Mouse (Mus musculus) embryo, embryonic 10.5 days (tissue): ENCODE data around the gene Asb12.
"Not testable (repeated sequence)": the region's sequence is repeated elsewhere in the genome, so short reads cannot be mapped to it uniquely, and the experiment has no call there.

ENCODE experiments used
- DNase-seq: peaks from one replicate; pipeline ENCODE4 v3.0.0-alpha.2; 2015; ENCODE audit warnings: low spot score

The Asb12 gene

GRCm38 (mm10) chrX:95557887-95558286 is at the start of gene Asb12, which contains the start of gene Pfn5:
Gene Asb12 (minus strand): TSS chrX:95557987.
Gene Pfn5 (plus strand): TSS chrX:95558104.
- no peak for DNase-seq

GRCm38 (mm10) chrX:95600609-95601008 is 42.8 kb upstream of the Asb12 start:
- peak; percentile 3 for DNase-seq

DNA sequence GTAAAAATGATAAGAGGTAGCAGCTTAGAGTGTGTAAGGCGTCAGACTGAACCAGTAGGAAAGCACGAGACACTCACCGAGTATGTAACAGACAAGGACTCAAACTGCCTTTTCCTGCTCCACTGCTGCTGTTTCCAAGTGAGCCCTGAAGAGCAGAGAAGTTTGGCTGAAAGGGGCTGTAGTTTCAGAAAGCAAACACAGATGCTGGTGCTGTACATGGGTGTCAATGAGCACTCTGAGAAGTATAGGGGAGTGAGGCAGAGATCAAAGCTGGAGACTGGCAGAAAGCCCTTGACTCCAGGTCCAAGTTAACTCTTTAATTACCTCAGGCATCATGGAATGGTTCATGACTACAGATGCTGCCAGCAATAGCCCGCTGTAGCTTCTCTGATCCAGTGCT is 3.5 kb downstream of the Asb12 start:
- DNase-seq = no peak

- DNase-seq = not testable (repeated sequence)
These were observed 22.3 kb downstream of the Asb12 start for GRCm38 (mm10) chrX:95535493-95535892.

DNA sequence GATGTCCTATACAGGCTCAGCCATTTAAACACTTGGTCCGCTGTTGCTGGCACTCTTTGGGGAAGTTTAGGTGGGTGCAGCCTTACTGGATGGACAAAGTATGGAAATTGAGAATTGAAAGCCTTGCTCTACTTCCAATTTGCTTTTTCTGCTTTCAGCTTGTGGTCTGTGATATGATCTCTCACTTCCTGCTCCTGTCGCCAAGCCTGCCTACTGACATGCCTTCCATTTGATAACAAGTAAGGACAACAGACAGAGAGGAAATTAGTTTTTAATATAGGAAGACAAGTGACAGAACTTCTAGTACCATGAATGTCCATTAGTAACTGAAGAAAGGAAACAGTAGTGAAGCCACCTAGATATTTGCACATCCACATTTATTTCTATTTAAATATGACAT is 32.6 kb downstream of the Asb12 start:
- DNase-seq = no peak

DNA sequence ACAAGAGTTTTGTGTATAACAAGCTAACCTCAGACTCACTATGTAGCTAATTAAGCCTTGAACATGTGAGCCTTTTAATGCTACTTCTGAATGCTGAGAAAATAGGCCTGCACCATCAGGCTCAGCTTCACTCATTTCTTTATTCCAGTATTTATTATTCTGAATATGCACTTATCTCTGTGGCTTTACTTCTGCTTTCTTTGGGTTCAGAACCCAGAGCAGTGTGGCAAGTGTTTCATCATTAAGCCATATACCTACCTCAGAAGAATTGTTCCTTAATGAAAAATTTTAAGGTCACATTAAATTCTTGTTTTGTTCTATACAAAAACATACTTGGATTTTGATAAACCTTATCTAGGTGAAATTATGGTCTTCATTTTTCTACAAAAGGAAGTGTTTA is 33.9 kb downstream of the Asb12 start:
- DNase-seq = no peak

GRCm38 (mm10) chrX:95457166-95457565 is 100.6 kb downstream of the Asb12 start:
- DNase-seq = no peak

DNA sequence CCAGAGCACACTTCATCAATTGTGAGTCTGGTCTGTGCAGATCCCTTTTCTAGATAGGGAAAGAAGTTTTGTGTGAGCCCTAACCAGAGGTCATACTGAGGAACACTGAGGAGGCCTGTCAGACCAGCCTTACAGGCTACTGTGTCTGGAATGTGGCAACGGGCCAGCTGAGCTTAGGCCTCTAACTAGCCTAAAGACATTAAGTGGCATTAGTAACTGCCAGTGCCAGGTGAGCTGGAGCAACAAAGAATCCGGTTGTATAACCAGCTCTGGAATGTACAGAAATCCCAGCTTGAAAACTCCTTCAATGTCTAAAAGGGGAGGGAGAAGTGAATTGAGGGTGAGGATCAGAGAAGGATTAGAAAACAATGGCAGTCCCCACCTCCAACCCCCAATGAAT is 111.9 kb downstream of the Asb12 start:
- no peak for DNase-seq

GRCm38 (mm10) chrX:95445141-95445540 is 112.6 kb downstream of the Asb12 start:
- no peak for DNase-seq

DNA sequence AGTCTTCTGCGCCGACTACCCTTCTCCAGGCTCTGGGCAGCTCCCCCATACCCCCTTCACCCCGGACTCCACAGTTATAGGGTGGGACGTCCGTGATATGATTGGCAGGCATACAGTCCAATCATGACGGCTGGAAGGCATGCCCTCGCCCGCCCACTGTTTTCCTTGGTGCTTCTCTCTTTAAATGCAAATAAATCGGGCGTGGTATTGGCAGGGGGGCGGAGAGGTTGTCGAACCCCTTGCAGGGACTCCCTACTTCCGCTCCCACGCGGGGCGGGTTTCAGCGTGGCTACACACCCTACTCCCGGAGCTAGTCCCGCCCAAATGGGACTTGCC is 113.0 kb downstream of the Asb12 start, which contains the start of gene Amer1:
TSS of gene Amer1 (minus strand) at position 97 of the 336 bp plus-strand sequence.
- DNase-seq = peak; percentile 91

GRCm38 (mm10) chrX:95443898-95444775 is 113.7 kb downstream of the Asb12 start:
- peak; percentile 60 for DNase-seq

- DNase-seq = peak; percentile 18
These were observed 114.4 kb downstream of the Asb12 start for GRCm38 (mm10) chrX:95443390-95443789.

GRCm38 (mm10) chrX:95442261-95442660 is 115.5 kb downstream of the Asb12 start:
- no peak for DNase-seq

GRCm38 (mm10) chrX:95441290-95441689 is 116.5 kb downstream of the Asb12 start:
- DNase-seq = no peak

DNA sequence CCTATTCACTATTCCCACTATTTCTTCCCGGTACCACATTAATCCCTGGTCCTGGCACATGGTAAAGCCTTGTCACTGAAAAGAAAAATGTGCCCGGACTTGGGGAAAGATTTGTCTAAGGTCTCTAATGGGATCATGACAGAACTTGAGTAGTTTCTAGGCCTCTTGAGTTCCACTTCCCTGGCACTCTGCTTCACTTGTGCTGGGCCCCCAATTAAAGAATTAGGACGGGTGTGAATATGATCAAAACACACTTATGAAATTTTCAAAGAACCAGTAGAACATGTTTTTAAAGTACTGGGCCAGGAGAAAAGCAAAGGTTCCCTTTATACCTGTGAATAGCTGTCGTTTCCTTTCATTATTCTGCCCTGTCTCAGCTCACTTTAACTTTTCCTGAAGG is 119.3 kb downstream of the Asb12 start:
- DNase-seq = no peak

DNA sequence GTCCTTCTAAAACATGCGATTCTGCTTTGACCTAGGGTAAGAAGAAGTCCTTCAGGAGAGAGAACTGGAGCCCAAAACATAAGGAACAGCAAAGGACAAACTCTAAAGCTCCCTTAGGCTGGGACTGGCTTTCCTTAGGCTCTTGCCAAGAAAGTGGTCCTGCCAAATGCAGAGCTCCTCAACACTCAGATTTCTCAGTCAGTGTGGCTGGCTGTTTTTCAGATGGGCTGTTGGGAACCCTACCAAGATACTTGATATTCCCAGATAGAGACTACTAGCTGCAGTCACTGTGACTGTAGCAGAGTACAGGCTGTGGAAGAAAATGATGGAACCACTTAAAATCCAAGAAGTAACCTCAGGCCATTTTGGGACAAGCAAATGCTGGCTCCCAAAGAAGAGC is 120.6 kb downstream of the Asb12 start:
- no peak for DNase-seq
